10 mouse cellular contexts compared by ENCODE assay signal in the genomic region with DNA sequence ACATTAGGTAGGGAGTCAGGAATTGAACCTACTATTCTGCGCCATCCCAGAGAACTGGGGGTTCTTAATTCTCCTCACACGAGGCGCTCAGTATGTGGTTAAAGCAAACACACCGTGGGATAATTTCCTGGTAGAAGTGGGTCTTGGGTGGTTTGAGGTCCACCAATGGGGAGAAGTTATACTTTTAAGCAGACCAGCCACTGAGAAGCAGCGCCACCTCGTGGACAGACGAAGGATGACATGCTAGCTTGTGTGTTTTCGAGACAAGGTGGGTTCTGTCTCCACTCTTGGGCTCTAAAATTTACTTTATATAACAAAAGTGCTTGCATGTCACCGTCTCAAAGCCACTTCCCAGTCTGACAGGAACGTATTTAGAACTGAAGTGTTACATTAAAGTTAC.
DNase-seq lines count a peak whose midpoint lies in the region; ATAC-seq and TF ChIP-seq lines count a peak whose summit lies in the region.
"Had no signal": no experiment of that assay in that cellular context is flagged by ENCODE, and none has a peak within 500 bp of the region (broad histone marks: within the 10 kb centered on the region; RNA-seq: fewer than 3 reads in every experiment).

No protein-coding gene starts in this region.

- no peak overlapping the region for H3K4me3 ChIP-seq in heart, embryonic 11.5 days (ENCODE audit: low read depth, low read length)
- H3K4me3 ChIP-seq in spleen, adult 2 months (ENCODE audit: extremely low read depth, insufficient read depth, insufficient read length) = no peak overlapping the region
- H3K4me3 ChIP-seq: heart, embryonic 15.5 days; midbrain, embryonic 12.5 days had no signal

- DNase-seq in heart, adult 8-10 months (ENCODE audit: low spot score) = peak; percentile 11
- no peak for DNase-seq in spleen, adult 2 months (ENCODE audit: low read depth in 1 of 2, low spot score in 2 of 2)
- no peak for DNase-seq in spleen, postnatal 36 days (ENCODE audit: low spot score in 2 of 2)
- DNase-seq in embryo, embryonic 11.5 days (ENCODE audit: low read depth, low spot score) = peak; percentile 20
- peak; percentile 10 to 15 for DNase-seq in layer of hippocampus, postnatal 36 days
- DNase-seq in retina, embryonic 14.5 days (ENCODE audit: low spot score) = peak; percentile 69

- TF ChIP-seq POLR2A in spleen, adult 2 months (IDR thresholded peaks at IDR 0.05; ENCODE audit: low read depth, low read length) = no peak

- WGBS in heart, embryonic 11.5 days (ENCODE audit: insufficient replicate concordance) = 31% methylated on average over 10 of the region's 10 CpGs
- 20% methylated on average over 10 of the region's 10 CpGs for WGBS in spleen, adult 2 months

- ATAC-seq in heart, embryonic 11.5 days (replicated peaks; ENCODE audit: insufficient number of reproducible peaks, low FRiP score, low TSS enrichment) = no peak
- ATAC-seq in erythroid progenitor cell, adult 5-6 weeks (replicated peaks; ENCODE audit: low FRiP score, poor library complexity, severe bottlenecking) = no peak

- no peak overlapping the region for H3K4me2 ChIP-seq in heart, embryonic 11.5 days
- H3K4me2 ChIP-seq: heart, embryonic 15.5 days; midbrain, embryonic 12.5 days had no signal

- H3K9me3 ChIP-seq in heart, embryonic 11.5 days (replicated peaks; ENCODE audit: control insufficient read depth, low read length) = no peaks in the 10 kb centered on the region
- H3K9me3 ChIP-seq: heart, embryonic 15.5 days had no signal

- H3K4me1 ChIP-seq in heart, embryonic 11.5 days (ENCODE audit: control insufficient read depth, insufficient read depth, low read length) = no peaks in the 10 kb centered on the region
- no peaks in the 10 kb centered on the region for H3K4me1 ChIP-seq in spleen, adult 2 months (ENCODE audit: control insufficient read depth, insufficient read depth, insufficient read length)
- H3K4me1 ChIP-seq: heart, embryonic 15.5 days; midbrain, embryonic 12.5 days had no signal

- H3K9ac ChIP-seq in heart, embryonic 11.5 days (ENCODE audit: low read depth, low read length) = no peak overlapping the region
- H3K9ac ChIP-seq: heart, embryonic 15.5 days; midbrain, embryonic 12.5 days had no signal

- no peaks in the 10 kb centered on the region for H3K36me3 ChIP-seq in heart, embryonic 11.5 days (ENCODE audit: control insufficient read depth, insufficient read depth, low read length)
- no peaks in the 10 kb centered on the region for H3K36me3 ChIP-seq in spleen, adult 2 months (ENCODE audit: control insufficient read depth, insufficient read depth, low read length)
- H3K36me3 ChIP-seq: heart, embryonic 15.5 days; midbrain, embryonic 12.5 days had no signal

- TF ChIP-seq CTCF in spleen, adult 2 months (IDR thresholded peaks at IDR 0.05; ENCODE audit: extremely low read depth, insufficient read depth, insufficient read length, insufficient replicate concordance) = peak; percentile 49; the same call in 1 of the 2 replicates

- no peak overlapping the region for H3K27ac ChIP-seq in heart, embryonic 11.5 days (ENCODE audit: low read depth, low read length)
- no peak overlapping the region for H3K27ac ChIP-seq in spleen, adult 2 months (ENCODE audit: insufficient read depth, low read length)
- H3K27ac ChIP-seq: heart, embryonic 15.5 days; midbrain, embryonic 12.5 days had no signal

- no peaks in the 10 kb centered on the region for H3K27me3 ChIP-seq in heart, embryonic 11.5 days (ENCODE audit: control insufficient read depth, insufficient read depth, low read length)
- no peaks in the 10 kb centered on the region for H3K27me3 ChIP-seq in spleen, adult 2 months (ENCODE audit: control insufficient read depth, insufficient read depth, low read length)
- H3K27me3 ChIP-seq: heart, embryonic 15.5 days; midbrain, embryonic 12.5 days had no signal

Comparison
In these comparisons a context has a peak if more than half of its experiments do, and no peak if none do; other contexts are left out.
1. DNase-seq: peak in heart, adult 8-10 months (single experiment), embryo, embryonic 11.5 days (single experiment), layer of hippocampus, postnatal 36 days (2 of 2) and retina, embryonic 14.5 days (single experiment); none in spleen, adult 2 months (0 of 2) and spleen, postnatal 36 days (0 of 2).